Mouse (Mus musculus): ENCODE results near the gene Tbx18. TPM values are rescaled to one million over a fixed set of nuclear protein-coding genes. Genes with fewer than 3 reads are reported as not detected.

Tbx18 gene
- total and polyA plus RNA-seq, 3 experiments, result not detected

DNA sequence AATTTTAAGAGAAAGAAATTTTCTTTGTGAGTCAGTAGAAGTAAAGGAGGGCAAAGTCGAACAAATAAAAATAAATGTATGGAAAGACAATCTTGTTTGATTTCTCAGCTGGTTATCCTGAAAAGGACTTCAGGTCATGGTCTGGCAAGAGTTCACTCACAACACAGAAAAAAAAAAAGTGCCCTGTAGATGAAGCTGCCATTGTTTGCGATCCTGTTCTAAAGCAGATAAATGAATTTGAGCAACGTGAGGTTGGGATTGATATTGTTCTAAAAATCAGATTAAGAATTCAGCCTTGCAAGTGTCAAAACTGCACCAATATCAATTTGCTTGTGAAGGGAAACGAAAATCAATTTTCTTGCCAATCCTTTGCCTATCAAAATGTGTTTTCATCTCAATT is 6.2 kb upstream of the Tbx18 start:
- H3K27me3 ChIP-seq (replicated peaks), result no peaks in the 10 kb centered on the region
- no peak for DNase-seq (ENCODE audit: extremely low read depth)
- TF ChIP-seq JUND (conservative IDR thresholded peaks at IDR 0.05; ENCODE audit: low read depth, low read length), result no peak
- no peak for TF ChIP-seq USF2 (conservative IDR thresholded peaks at IDR 0.05; ENCODE audit: low read depth, low read length)
- no peak for TF ChIP-seq MEF2A (IDR thresholded peaks at IDR 0.05; ENCODE audit: borderline replicate concordance, low read depth, low read length)
- no peak for TF ChIP-seq RAD21 (IDR thresholded peaks at IDR 0.05; ENCODE audit: low read depth, low read length)
- no peak for TF ChIP-seq GABPA (IDR thresholded peaks at IDR 0.05; ENCODE audit: insufficient replicate concordance, low read depth, low read length)
- no peak for TF ChIP-seq ZC3H11A (IDR thresholded peaks at IDR 0.05; ENCODE audit: low read depth, low read length)
- no peak for TF ChIP-seq USF1 (IDR thresholded peaks at IDR 0.05; ENCODE audit: low read depth, low read length)
- TF ChIP-seq CHD1 (IDR thresholded peaks at IDR 0.05; ENCODE audit: low read depth, low read length), result no peak
- TF ChIP-seq ETS1 (conservative IDR thresholded peaks at IDR 0.05; ENCODE audit: low read depth, low read length), result no peak
- H3K27ac ChIP-seq (ENCODE audit: insufficient read depth, low read depth), result no peak overlapping the region
- no peaks in the 10 kb centered on the region for H3K4me1 ChIP-seq (ENCODE audit: control insufficient read depth in 1 of 2, insufficient read depth in 2 of 2)
- in situ Hi-C loops (cut with MboI; ENCODE audit: low pct_ligation_motif_present, low pct_unique_long_range_greater_than_20kb, low sequenced_read_pairs) (no loop called here), dilution Hi-C loops (cut with MboI; ENCODE audit: extremely low pct_ligation_motif_present, extremely low pct_unique_long_range_greater_than_20kb, low sequenced_read_pairs) (no loop called here)
- H3K9me3 ChIP-seq (replicated peaks; ENCODE audit: low read length), result peaks cover 14% of the 10 kb centered on the region
- H3K9ac ChIP-seq (ENCODE audit: insufficient read depth, low read depth), result no peak overlapping the region
- H3K36me3 ChIP-seq (replicated peaks in 1 of 2; ENCODE audit: control insufficient read depth in 1 of 2, insufficient read depth in 1 of 2, low read length in 1 of 2), result no peaks in the 10 kb centered on the region
- no peak overlapping the region for H3K4me2 ChIP-seq (ENCODE audit: insufficient read depth, low read depth, poor library complexity, severe bottlenecking)
- no peaks in the 10 kb centered on the region for H3K79me2 ChIP-seq (replicated peaks; ENCODE audit: control insufficient read depth, extremely low read depth, insufficient read depth, poor library complexity, severe bottlenecking)
- H3K4me3 ChIP-seq (replicated peaks in 1 of 3; ENCODE audit: low read depth in 2 of 3, low read length in 2 of 3, poor library complexity in 1 of 3), result no peak overlapping the region

DNA sequence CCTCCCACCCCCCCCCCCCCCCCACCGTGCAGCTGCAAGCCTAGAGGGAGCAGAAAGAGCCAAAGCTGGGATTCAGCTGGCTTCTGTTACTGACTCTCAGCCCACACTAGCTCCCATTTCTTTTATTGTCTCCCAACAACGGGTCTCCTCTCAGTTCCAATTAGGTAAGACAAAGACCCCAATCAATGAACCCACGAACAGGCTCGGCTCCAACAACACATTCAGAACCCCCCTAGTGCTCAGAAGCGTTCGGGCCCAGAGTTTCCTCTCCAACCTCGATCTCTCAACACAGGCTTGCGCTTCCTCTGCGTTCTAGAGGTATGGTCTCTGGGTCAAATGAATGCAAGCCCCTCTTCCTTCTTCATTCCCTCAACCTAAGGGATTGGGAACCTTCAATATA is 4.0 kb upstream of the Tbx18 start:
- TF ChIP-seq MAFK (IDR thresholded peaks at IDR 0.05; ENCODE audit: insufficient replicate concordance, low read length) (no peak), TBP (conservative IDR thresholded peaks at IDR 0.05; ENCODE audit: low read depth, low read length) (no peak), RAD21 (IDR thresholded peaks at IDR 0.05; ENCODE audit: low read depth, low read length) (no peak), E2F4 (IDR thresholded peaks at IDR 0.05; ENCODE audit: insufficient replicate concordance, low read depth, low read length) (no peak), CHD2 (IDR thresholded peaks at IDR 0.05; ENCODE audit: low read length) (no peak), ZKSCAN1 (IDR thresholded peaks at IDR 0.05; ENCODE audit: borderline replicate concordance, low read depth, low read length) (no peak), JUND (conservative IDR thresholded peaks at IDR 0.05; ENCODE audit: low read depth, low read length) (no peak), POLR2A (IDR thresholded peaks at IDR 0.05; ENCODE audit: low read depth, low read length) (no peak), POLR2AphosphoS2 (IDR thresholded peaks at IDR 0.05; ENCODE audit: low read depth, low read length) (no peak), ZNF384 (IDR thresholded peaks at IDR 0.05; ENCODE audit: low read depth, low read length) (no peak), CTCF (conservative IDR thresholded peaks at IDR 0.05 in 1 of 2, IDR thresholded peaks at IDR 0.05 in 1 of 2; ENCODE audit: low read depth in 2 of 2, low read length in 2 of 2) (no peak), MAX (IDR thresholded peaks at IDR 0.05; ENCODE audit: low read length) (no peak), ZMIZ1 (IDR thresholded peaks at IDR 0.05; ENCODE audit: low read depth, low read length) (no peak), USF2 (conservative IDR thresholded peaks at IDR 0.05; ENCODE audit: low read depth, low read length) (no peak), TCF12 (IDR thresholded peaks at IDR 0.05; ENCODE audit: low read depth, low read length) (no peak)

More for the DNA sequence above, 4.0 kb upstream of the Tbx18 start:
- no peaks in the 10 kb centered on the region for H3K27me3 ChIP-seq (replicated peaks)
- H3K9me3 ChIP-seq (replicated peaks; ENCODE audit: low read length), result peaks cover 25% of the 10 kb centered on the region
- H3K79me2 ChIP-seq (replicated peaks; ENCODE audit: control insufficient read depth, extremely low read depth, insufficient read depth, poor library complexity, severe bottlenecking), result no peaks in the 10 kb centered on the region
- in situ Hi-C loops (cut with MboI; ENCODE audit: low pct_ligation_motif_present, low pct_unique_long_range_greater_than_20kb, low sequenced_read_pairs), result no loop called here
- no peaks in the 10 kb centered on the region for H3K36me3 ChIP-seq (replicated peaks in 1 of 2; ENCODE audit: control insufficient read depth in 1 of 2, insufficient read depth in 1 of 2, low read length in 1 of 2)
- H3K4me1 ChIP-seq (ENCODE audit: control insufficient read depth in 1 of 2, insufficient read depth in 2 of 2), result no peaks in the 10 kb centered on the region
- no peak for DNase-seq (ENCODE audit: extremely low read depth)
- no peak overlapping the region for H3K9ac ChIP-seq (ENCODE audit: insufficient read depth, low read depth)
- dilution Hi-C loops (cut with MboI; ENCODE audit: extremely low pct_ligation_motif_present, extremely low pct_unique_long_range_greater_than_20kb, low sequenced_read_pairs), result no loop called here
- H3K4me2 ChIP-seq (ENCODE audit: insufficient read depth, low read depth, poor library complexity, severe bottlenecking), result no peak overlapping the region
- no peak overlapping the region for H3K27ac ChIP-seq (ENCODE audit: insufficient read depth, low read depth)
- H3K4me3 ChIP-seq (replicated peaks in 1 of 3; ENCODE audit: low read depth in 2 of 3, low read length in 2 of 3, poor library complexity in 1 of 3), result no peak overlapping the region

Data from CH12.LX (cell line).